Mouse (Mus musculus): ENCODE data around the gene Lhfp.
"Not testable (repeated sequence)": the region's sequence is repeated elsewhere in the genome, so short reads cannot be mapped to it uniquely, and the experiment has no call there.

Lhfp gene

DNA sequence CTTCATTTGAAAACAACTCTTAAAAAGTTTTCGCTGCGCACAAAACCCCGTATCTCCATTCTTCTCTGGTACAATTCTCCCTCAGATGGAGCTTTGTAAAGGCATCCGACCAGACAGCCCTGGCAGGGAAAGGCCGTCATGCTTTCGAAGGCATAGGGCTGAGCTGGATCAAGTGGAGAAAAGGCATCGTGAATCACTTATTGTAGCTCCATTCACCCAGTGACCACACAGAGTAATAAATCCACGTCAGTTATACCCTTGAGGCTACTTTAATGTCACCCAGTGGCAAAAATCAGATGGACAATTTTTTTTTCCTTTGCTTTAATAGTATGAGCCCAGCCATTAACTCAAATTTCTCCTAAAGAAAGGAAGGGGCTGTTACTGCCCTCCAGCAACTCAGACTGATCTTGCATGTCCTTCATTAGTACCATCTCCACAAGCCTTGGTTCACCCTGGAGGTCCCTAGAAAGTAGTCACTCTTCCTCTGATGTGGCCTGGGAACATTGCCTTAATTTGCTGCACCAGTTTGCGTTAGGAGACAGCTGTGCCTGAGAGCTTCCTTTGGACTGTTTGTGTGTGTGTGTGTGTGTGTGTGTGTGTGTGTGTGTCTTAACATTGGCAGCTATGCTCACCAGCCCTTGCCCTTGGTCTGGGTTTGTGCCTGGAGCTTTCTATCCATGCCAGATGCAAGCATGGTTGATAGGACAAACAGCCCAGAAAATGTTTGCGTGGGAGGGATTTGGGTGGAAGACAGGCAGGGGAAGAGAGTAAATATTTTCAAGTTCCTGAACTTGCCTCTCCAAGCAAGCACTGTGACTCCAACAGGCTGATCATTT lies 169.6 kb downstream of the Lhfp start:
- no peak for DNase-seq (ENCODE audit: low read depth, low spot score)

- no peak for DNase-seq (ENCODE audit: low read depth, low spot score)
Observed at GRCm38 (mm10) chr3:53212599-53212998, 171.3 kb downstream of the Lhfp start.

GRCm38 (mm10) chr3:53213346-53213745 lies 172.0 kb downstream of the Lhfp start:
- no peak for DNase-seq (ENCODE audit: low read depth, low spot score)

- DNase-seq (ENCODE audit: low read depth, low spot score), result no peak
Observed at GRCm38 (mm10) chr3:53213746-53214271, 172.5 kb downstream of the Lhfp start.

DNA sequence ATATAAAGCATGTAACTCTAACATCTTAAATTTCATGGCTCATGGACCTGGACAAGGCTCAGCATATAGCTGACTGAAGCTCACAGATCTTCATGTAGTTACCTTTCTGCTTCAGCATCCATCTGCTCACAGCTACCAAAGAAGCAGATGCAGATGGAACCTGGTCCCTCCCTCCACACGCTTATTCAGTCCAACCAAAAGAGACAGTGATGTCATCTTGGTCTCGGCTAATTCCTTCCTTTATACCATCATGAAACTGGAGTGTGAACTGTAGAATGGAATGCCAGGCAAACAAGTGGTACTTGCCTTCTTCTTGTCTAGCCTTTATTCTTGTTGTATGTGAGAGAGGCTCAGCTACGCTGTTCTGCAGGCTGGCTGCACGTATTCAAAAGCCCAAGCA lies 173.1 kb downstream of the Lhfp start:
- no peak for DNase-seq (ENCODE audit: low read depth, low spot score)

DNA sequence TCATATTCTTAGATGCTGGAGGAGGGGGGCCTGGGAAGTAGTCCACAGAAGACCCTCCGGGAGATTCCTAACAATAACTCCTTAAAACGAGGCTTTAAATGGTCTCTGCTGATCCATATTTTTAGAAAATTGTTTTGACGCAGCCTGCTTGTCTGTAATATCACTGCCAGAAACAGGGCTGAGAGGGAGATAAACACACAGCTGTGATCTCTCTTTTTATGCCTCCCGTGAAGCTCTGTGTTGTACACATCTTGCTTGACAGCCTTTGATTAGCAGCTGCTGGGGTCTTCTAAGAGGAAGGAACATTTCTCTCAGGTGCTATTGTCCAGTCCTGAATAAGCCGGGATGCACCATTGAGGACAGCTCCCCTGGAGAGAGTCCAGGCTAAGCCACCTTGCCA lies 176.4 kb downstream of the Lhfp start:
- DNase-seq (ENCODE audit: low read depth, low spot score), result no peak

- DNase-seq (ENCODE audit: low read depth, low spot score), result no peak
Observed at GRCm38 (mm10) chr3:53221531-53222272, 180.4 kb downstream of the Lhfp start.

- no peak for DNase-seq (ENCODE audit: low read depth, low spot score)
Observed at GRCm38 (mm10) chr3:53224141-53224540, 182.8 kb downstream of the Lhfp start.

DNA sequence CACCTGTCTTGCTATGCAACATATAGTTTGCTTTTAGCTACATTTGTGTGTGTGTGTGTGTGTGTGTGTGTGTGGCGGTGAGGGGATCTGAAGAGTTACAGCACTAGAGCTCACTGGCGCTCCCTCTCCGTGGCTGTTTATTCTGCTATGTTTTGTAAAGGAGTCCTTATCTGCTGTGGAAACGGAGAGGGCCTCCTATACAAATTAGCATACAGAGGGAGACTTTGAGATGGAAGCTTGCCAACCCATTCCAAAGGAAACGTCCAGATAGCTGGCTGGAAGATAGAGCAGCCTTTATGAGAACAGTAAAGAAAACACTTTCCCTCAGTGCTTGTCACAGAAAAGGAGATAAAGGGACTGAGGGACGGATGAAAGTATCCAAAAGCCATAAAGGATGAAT lies 184.4 kb downstream of the Lhfp start:
- DNase-seq (ENCODE audit: low read depth, low spot score), result no peak

DNA sequence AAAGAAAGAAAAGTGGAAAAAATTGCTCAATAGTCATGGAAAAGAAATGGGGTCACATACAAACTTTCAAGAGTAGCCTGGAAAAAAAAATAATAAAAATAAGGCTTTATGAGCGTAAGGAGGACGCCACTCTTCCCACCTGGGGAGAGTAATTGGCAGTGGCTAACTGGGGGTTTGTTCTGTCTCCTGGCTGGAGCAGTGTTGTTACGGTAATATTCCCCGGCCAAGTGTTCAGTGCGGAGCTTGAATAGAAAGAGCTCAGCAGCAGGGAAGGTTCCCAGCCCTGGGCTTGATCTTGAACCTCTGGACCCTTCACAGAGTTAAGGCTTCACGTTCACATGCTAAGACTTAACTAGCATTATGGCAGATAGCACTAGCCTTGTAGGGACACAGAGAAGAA lies 184.9 kb downstream of the Lhfp start:
- DNase-seq (ENCODE audit: low read depth, low spot score), result no peak

- DNase-seq (ENCODE audit: low read depth, low spot score), result no peak
Observed at GRCm38 (mm10) chr3:53227866-53228265, 186.5 kb downstream of the Lhfp start.

DNA sequence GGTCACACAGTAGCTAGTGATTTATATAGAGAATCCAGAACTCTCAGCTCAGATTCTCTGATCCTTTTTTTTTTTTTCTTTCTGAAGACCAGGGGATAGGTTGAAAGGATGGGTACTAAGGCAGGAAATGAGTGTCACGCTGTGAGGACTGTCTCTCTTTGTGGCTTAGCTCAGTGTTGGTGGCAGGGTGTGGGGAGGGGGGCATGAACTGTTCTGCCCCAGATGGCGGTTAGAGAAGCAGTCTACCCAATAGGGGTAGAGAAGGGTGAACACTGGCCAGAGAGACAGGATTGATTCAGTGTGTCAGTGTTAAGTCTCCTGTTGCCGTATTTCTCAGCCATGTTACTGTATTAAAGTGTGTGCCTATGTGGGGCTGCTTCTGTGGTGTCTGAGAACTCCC lies 189.2 kb downstream of the Lhfp start:
- no peak for DNase-seq (ENCODE audit: low read depth, low spot score)

DNA sequence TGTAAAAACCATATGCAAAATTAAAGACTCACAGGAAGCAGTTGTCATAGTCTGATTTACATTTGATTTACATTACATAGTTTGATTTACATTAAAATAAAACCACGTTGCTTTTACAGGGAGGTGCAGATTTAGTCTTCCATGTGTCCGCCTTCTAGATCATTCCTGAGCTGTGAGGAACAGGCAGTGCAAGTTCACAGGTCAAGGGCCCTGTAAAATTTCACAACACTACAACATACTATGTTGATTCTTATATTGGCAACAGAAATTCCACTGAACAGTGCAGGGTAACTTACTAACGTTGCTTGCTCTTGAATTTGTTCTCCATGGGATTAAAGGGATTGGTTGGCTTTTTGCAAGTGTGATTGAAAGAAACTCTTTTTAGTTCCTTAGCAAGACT lies 189.8 kb downstream of the Lhfp start:
- DNase-seq (ENCODE audit: low read depth, low spot score), result peak; percentile 58

GRCm38 (mm10) chr3:53232411-53232810 lies 191.1 kb downstream of the Lhfp start:
- DNase-seq (ENCODE audit: low read depth, low spot score), result not testable (repeated sequence)

- peak; percentile 61 for DNase-seq (ENCODE audit: low read depth, low spot score)
Observed at GRCm38 (mm10) chr3:53234689-53235088, 193.4 kb downstream of the Lhfp start.

DNA sequence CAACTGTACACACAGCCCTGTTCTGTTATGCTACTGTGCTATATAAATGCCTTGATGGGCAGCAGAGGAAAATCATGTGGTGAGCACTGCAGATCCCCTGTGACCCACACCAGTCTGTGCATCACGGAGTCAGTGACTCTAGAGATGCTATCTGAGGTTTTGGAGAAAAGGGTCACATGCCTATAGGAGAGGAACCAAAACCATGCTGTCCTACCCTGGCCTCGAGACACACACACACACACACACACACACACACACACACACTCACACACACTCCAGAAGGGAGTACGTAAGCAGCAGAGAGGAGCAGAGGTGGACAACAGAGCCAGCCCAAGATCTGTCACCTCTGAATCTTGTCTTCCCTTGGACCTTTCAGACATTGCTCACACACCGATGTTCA lies 195.1 kb downstream of the Lhfp start:
- DNase-seq (ENCODE audit: low read depth, low spot score), result no peak

GRCm38 (mm10) chr3:53240150-53240549 lies 198.8 kb downstream of the Lhfp start:
- peak; percentile 45 for DNase-seq (ENCODE audit: low read depth, low spot score)

GRCm38 (mm10) chr3:53245571-53246208 lies 204.4 kb downstream of the Lhfp start:
- DNase-seq (ENCODE audit: low read depth, low spot score), result no peak

DNA sequence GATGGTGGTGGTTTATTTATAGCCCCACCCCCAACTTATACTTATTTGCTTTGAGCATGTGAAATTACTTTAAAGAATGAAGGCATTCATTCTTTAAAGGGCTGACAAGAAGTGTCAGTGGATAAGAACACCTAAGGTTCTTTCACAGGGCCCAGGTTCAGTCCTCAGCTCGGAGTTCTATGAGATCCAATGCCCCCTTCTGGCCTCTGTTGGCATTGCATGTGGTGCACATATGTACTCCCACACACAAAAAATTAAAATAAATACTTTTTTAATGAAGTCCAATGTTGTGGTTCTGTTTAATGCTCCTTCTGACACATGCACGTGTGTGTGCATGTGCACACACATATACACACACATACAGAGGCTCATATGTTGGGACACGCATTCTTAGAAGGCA lies 205.8 kb downstream of the Lhfp start:
- DNase-seq (ENCODE audit: low read depth, low spot score), result peak; percentile 57

- no peak for DNase-seq (ENCODE audit: low read depth, low spot score)
Observed at GRCm38 (mm10) chr3:53248158-53248874, 207.0 kb downstream of the Lhfp start.

DNA sequence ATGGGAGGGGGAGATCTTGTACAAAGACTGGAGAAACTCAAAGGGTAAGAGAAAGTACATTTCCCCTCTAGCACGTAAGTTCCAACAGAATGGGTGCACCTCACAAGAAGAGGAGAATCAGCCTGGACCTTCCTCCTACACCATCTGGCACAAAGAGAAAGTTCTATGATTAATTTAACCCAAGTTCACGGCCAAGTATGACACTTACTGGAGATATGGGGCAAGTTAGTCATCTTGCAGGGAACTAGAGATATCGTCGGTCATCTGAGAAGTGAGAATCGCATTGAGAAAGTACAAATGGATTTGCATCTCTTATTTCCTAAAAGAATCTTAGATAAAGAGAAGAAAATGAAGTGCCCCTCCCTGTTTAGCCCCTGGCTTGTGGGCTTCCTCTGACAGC lies 211.2 kb downstream of the Lhfp start:
- DNase-seq (ENCODE audit: low read depth, low spot score), result no peak

All from R1 (cell line).